Mouse (Mus musculus): Measurements from ENCODE around the gene Trpc7.

Gene Trpc7

DNA sequence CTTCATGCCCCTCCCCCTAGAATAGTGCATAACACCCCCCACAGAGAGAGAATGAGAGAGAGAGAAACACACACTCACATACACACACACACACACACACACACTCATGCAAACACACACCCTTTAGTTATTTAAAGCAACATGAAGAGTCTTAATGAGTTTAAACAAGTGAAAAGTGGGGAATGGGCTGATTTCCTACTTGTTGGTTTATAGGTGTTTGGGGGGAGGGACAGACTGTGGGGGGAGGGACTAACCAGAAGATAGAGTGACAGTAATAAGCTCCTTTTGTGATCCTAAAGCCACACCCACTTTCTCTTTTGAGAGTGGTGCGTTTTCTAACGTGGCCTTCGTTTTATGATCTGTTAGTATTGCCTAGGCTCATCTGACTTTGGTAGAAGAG, at the start of gene Trpc7:
Gene Trpc7, minus strand, starts transcription at position 101 of the 400 bp plus-strand sequence.
- no peak for DNase-seq (ENCODE audit: low spot score)

- no peak for DNase-seq (ENCODE audit: low spot score)
Observed at GRCm38 (mm10) chr13:56939261-56939660, 43.5 kb upstream of the Trpc7 start.

- no peak for DNase-seq (ENCODE audit: low spot score)
Observed at GRCm38 (mm10) chr13:56933832-56934510, 38.2 kb upstream of the Trpc7 start.

GRCm38 (mm10) chr13:56930421-56930820, 34.6 kb upstream of the Trpc7 start:
- no peak for DNase-seq (ENCODE audit: low spot score)

GRCm38 (mm10) chr13:56922976-56923375, 27.2 kb upstream of the Trpc7 start:
- no peak for DNase-seq (ENCODE audit: low spot score)

DNA sequence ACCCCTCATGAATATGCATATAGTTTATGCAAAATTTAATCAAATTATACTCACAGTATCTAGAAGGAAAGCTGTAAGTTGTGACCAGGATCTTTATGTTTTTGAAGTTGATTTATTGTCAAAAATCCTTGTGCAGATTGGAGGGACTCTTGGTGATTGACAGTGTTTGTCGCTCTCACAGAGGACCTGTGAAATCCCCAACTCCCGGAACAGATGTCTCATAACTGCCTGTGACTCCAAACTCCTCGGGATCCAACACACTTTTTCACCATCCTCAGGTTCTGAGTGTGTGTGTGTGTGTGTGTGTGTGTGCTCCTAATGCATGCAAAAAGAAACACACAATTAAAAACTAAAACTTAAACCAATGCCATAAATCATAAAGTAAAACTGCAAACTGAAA, 25.5 kb upstream of the Trpc7 start:
- no peak for DNase-seq (ENCODE audit: low spot score)

DNA sequence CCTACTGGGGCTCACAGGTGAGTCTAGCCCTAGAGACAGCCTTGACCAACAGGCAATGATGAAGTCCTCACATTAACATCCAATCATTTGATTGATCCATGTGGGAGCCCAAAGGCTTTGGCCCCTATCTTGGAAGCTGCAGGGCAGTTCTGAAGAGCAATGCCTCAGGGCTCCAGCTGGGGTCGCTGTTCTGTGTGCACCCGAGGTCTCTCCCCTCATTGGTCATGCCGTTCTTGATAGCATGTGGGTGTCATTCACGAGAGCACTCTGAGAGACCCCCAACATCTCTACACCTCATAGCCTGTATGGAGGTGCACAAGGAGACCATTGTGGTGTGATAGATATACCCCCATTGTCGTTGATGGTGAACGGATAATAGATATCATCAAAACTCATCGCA, 18.9 kb upstream of the Trpc7 start:
- no peak for DNase-seq (ENCODE audit: low spot score)

- DNase-seq (ENCODE audit: low spot score) = no peak
Observed at GRCm38 (mm10) chr13:56911093-56911492, 15.3 kb upstream of the Trpc7 start.

DNA sequence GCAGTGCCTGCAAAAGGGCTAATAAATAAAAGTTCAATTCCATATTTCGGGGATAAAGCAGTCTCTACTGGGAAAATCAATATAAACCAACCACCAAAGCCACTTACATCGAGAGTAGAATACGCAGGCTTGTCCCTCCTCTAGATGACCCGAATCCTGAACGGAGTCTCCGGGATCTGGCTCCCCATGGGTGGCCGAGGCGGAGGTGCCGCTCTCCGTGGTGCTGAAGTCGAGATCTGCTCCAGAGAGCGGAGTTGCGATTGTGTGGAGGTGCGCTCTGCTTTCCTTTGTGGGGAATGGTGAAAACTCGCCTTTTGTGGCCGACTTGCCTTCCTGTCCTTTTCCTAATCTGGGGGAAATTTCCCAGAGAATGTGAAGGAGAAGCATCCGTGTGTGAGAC, 407 bp downstream of the Trpc7 start:
- DNase-seq (ENCODE audit: low spot score) = peak; percentile 59

- no peak for DNase-seq (ENCODE audit: low spot score)
Observed at GRCm38 (mm10) chr13:56894543-56894942, 1.2 kb downstream of the Trpc7 start.

DNA sequence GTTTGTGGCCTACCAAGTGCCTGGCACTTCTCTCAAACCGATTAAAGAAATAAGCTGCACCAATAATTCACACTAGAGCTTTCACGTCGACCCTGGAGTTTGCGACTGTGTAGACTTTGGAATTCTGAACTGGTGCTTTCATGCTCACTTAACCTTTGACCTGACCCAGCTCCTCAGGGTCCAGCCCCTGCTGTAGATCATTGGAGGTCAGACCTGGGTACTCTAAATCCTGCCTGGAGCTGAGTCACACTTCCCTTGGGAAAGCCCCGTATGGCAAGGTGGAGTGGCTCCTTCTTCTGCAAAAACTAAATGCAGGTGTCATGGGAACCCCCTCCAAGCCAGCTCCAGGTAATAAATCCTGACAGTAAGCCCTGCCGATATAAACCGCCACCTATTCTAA, 5.9 kb downstream of the Trpc7 start:
- DNase-seq (ENCODE audit: low spot score) = no peak

DNA sequence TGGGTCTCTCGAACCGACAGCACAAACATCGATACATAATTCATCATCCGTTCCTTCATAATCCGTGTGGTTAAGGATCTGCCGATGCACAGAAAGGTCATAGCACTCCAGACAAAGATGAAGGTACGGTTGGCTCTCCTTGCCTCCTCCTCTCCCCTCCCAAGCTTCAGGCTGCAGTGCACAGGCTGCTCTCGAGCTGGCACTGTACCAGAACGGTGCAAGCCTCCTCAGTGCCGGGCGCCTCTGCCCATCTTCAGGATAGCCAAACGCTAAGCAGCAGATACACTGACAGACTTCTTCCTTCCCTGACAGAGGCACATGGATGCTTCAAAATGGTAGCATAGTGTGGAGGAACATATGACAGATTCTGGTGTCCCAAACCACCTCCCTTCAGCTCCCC, 12.9 kb downstream of the Trpc7 start:
- DNase-seq (ENCODE audit: low spot score) = no peak

DNA sequence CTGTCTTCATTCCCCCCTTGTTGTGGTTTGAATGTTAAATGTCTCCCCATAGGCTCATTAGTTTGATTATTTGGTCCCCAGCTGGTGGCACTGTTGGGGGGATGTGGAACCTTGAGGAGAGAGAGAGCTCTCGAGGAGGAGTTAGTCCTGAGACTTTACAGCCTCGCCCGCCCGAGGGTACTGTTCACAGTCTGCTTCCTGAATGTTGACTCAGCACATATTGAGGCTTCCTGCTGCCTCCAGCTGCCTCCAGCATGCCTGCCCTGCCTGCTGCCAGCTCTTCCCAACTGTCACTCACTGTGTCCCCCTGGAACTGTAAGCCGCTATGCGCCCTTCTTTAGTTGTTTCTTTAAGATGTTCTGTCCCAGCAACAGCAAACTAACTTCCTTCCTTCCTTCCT, 31.2 kb downstream of the Trpc7 start:
- no peak for DNase-seq (ENCODE audit: low spot score)

DNA sequence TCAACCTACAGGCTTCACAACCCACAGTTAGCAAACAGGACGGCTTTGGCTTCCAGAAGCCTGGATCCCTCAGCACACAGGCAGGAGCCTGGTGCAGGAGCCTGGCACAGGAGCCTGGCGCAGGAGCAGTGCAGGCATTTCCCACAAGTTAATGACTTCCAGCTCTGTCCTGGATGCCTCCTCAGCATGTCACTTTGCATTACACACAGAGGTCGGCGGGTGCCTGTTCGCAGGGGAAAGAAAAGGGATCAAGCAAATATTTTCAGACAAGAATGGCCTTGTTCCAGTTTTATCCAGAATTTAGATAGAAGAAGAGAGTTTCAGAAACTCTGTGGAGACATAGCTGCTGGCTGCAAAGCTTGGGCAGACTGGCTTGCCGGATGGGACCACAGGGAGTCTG, 33.8 kb downstream of the Trpc7 start:
- DNase-seq (ENCODE audit: low spot score) = no peak

GRCm38 (mm10) chr13:56854506-56854905, 41.3 kb downstream of the Trpc7 start:
- DNase-seq (ENCODE audit: low spot score) = no peak

- no peak for DNase-seq (ENCODE audit: low spot score)
Observed at GRCm38 (mm10) chr13:56853436-56853835, 42.4 kb downstream of the Trpc7 start.

- DNase-seq (ENCODE audit: low spot score) = no peak
Observed at GRCm38 (mm10) chr13:56845866-56846265, 49.9 kb downstream of the Trpc7 start.

DNA sequence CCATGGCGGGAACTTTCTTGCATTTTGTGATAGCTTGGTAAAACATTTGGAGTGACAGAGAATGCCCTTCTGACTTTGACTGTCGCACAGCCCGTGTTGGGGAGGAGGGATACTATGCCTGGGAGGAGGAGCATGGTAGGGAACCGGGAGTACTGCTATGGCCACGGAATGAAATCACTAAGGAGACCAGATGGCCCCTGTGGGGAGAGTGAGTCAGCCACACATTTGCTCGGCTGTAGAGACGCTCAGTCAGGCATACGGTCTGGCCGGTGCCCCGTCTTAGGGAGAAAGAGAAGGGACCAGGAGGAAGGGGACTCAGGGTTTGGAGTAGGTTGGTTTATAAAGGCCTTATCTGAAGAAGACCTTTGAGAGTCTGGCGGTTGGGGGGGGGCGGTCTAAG, 80.3 kb downstream of the Trpc7 start:
- DNase-seq (ENCODE audit: low spot score) = no peak

DNA sequence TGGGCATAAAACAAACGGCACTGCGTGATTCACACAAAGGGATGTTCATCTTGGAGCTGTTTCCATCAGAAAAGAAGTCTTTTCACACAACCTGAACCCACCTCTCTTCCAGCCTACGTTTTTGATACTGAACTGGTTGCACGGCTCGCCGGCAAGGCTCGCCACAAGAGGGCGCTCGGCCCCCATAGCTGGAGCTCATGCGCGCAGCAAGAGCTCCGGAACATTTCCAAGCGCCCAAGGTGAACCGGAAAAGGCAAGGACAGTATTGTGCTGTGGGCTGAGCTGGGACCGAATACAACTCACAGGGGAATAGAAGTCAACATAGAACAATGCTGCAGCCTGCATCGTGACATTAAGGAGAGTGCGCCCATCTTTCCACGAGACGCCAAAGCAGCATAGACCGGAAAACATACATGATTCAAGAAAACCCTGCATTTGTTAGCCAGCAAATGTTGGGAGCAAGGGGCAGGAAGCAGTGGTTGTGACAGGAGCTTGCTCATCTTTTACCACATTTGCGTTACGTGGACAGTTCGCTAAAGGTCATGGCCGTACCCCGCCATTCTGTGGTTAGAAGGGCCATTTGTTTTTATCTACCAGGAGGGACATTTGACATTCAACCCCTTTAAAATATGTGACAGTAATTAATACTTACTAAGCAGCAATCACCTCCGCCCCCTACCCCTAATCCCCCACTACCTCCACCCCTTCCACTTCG, 88.9 kb downstream of the Trpc7 start:
- DNase-seq (ENCODE audit: low spot score) = peak; percentile 84

DNA sequence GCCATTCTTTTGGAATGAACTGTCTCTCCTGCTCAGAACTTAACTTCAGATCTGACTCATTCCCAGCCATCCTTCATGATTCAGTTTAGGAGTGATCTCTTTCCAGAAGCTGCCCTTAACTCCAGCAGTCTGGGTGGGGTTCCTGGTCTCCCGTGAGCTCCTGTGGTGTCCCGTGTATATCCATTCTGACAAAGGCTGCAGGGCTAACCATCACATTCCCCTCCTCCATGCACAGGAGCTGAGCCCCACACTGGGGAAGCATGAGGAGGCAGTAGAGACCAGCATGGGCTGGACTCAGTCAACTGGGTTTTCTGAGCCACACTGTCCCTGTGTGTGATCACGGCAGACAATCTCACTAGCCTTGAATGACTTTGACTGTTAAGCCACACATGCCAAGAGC, 90.7 kb downstream of the Trpc7 start:
- no peak for DNase-seq (ENCODE audit: low spot score)

DNA sequence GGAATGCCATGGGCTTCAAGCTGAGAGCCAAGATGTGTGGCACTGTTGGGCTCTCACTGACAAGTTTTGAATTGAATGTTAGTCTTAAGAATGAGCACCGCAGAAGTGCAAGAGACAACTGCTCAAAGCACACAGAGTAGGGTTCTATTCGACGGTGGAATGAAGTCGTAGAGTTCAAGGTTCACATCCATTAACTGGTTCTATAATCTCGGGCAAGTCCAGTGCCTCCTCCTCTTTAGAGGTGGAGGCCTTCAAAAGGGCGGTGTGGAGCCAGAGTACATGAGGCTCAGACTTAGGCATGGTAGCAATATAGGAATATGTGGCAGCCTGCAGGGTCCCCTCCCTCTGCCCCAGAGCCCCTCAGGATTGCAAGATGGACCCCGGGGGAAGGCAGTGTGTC, 98.3 kb downstream of the Trpc7 start:
- DNase-seq (ENCODE audit: low spot score) = no peak

DNA sequence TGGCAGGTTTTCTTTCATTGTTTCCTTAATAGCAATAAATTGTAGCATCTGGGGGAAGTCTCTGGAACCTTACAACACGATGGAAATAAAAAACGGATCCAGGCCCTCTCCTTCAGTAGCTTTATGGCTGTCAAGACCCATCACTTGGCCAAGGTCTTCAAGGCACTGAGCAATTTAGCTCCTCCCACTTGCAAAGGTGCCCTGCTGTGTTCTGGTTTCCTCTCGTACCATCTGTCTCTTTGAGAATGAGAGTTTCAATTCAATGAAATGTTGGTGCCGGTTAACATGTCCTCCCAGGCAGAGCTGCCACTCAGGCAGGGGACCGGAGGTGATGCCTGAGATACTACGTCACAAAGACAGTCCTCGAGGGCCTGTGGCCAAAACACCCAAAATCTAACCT, 100.3 kb downstream of the Trpc7 start:
- no peak for DNase-seq (ENCODE audit: low spot score)

DNA sequence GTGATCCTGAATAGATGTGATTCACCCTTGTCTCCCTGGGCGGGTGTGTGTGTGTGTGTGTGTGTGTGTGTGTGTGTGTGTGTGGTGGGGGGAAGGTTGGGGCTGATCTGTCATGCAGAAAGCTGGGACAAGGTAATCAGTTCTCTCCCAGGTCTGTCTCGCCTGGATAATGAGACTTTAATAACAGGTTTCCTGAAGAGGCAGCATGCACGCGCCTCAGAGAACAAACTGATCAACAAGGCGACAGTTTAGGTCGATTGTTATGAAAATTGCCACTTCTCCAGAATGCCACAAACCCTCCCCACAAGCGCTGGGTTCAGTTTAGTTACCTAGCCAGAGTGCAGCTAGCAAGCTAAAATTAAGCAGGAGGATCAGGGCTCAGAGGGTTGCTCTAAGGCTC, 101.4 kb downstream of the Trpc7 start:
- no peak for DNase-seq (ENCODE audit: low spot score)

- no peak for DNase-seq (ENCODE audit: low spot score)
Observed at GRCm38 (mm10) chr13:56792844-56793243, 102.9 kb downstream of the Trpc7 start.

All from ovary, postnatal 36 days (tissue).